Mouse (Mus musculus): ENCODE measurements at regions not wholly inside any gene's neighbourhood (a gene's known extent, or its start where the extent isn't known, plus 50 kb on each side); places are given as distances from the start of the nearest gene placed in this dataset.

- TF ChIP-seq POLR2A (IDR thresholded peaks at IDR 0.05; ENCODE audit: borderline replicate concordance, low read depth, low read length) (no peak), CTCF (IDR thresholded peaks at IDR 0.05; ENCODE audit: low read depth, low read length) (no peak)
- Histone ChIP-seq H3K27ac (ENCODE audit: insufficient read depth, low read depth, low read length) (no peak overlapping the region), H3K4me3 (ENCODE audit: insufficient read depth, low read length) (no peak overlapping the region), H3K4me1 (ENCODE audit: control insufficient read depth, insufficient read depth, low read length) (no peaks in the 10 kb centered on the region)
These were observed 141.6 kb downstream of the Mycn start for GRCm38 (mm10) chr12:12800120-12800519.

- no peak overlapping the region for H3K4me3 ChIP-seq (ENCODE audit: insufficient read depth, low read length)
- H3K27ac ChIP-seq (ENCODE audit: insufficient read depth, low read depth, low read length) = no peak overlapping the region
- TF ChIP-seq POLR2A (IDR thresholded peaks at IDR 0.05; ENCODE audit: borderline replicate concordance, low read depth, low read length) = no peak
- no peak for TF ChIP-seq CTCF (IDR thresholded peaks at IDR 0.05; ENCODE audit: low read depth, low read length)
- H3K4me1 ChIP-seq (ENCODE audit: control insufficient read depth, insufficient read depth, low read length) = no peaks in the 10 kb centered on the region
These were observed 152.7 kb downstream of the Mycn start for GRCm38 (mm10) chr12:12789052-12789451.

- TF ChIP-seq POLR2A (IDR thresholded peaks at IDR 0.05; ENCODE audit: borderline replicate concordance, low read depth, low read length) (no peak), CTCF (IDR thresholded peaks at IDR 0.05; ENCODE audit: low read depth, low read length) (no peak)
- Histone ChIP-seq H3K4me1 (ENCODE audit: control insufficient read depth, insufficient read depth, low read length) (no peaks in the 10 kb centered on the region), H3K4me3 (ENCODE audit: insufficient read depth, low read length) (no peak overlapping the region), H3K27ac (ENCODE audit: insufficient read depth, low read depth, low read length) (no peak overlapping the region)
These were observed 153.4 kb downstream of the Mycn start for GRCm38 (mm10) chr12:12788263-12788852.

- TF ChIP-seq POLR2A (IDR thresholded peaks at IDR 0.05; ENCODE audit: borderline replicate concordance, low read depth, low read length) (no peak), CTCF (IDR thresholded peaks at IDR 0.05; ENCODE audit: low read depth, low read length) (no peak)
- Histone ChIP-seq H3K27ac (ENCODE audit: insufficient read depth, low read depth, low read length) (no peak overlapping the region), H3K4me1 (ENCODE audit: control insufficient read depth, insufficient read depth, low read length) (no peaks in the 10 kb centered on the region), H3K4me3 (ENCODE audit: insufficient read depth, low read length) (no peak overlapping the region)
These were observed 154.0 kb downstream of the Mycn start for GRCm38 (mm10) chr12:12787608-12788262.

- no peak overlapping the region for H3K4me3 ChIP-seq (ENCODE audit: insufficient read depth, low read length)
- no peak overlapping the region for H3K27ac ChIP-seq (ENCODE audit: insufficient read depth, low read depth, low read length)
- no peak for TF ChIP-seq CTCF (IDR thresholded peaks at IDR 0.05; ENCODE audit: low read depth, low read length)
- no peak for TF ChIP-seq POLR2A (IDR thresholded peaks at IDR 0.05; ENCODE audit: borderline replicate concordance, low read depth, low read length)
- H3K4me1 ChIP-seq (ENCODE audit: control insufficient read depth, insufficient read depth, low read length) = no peaks in the 10 kb centered on the region
These were observed 154.6 kb downstream of the Mycn start for GRCm38 (mm10) chr12:12787161-12787560.

GRCm38 (mm10) chr12:12783699-12784605, 157.8 kb downstream of the Mycn start:
- no peak overlapping the region for H3K27ac ChIP-seq (ENCODE audit: insufficient read depth, low read depth, low read length)
- H3K4me3 ChIP-seq (ENCODE audit: insufficient read depth, low read length) = no peak overlapping the region
- H3K4me1 ChIP-seq (ENCODE audit: control insufficient read depth, insufficient read depth, low read length) = no peaks in the 10 kb centered on the region
- TF ChIP-seq CTCF (IDR thresholded peaks at IDR 0.05; ENCODE audit: low read depth, low read length) (no peak), POLR2A (IDR thresholded peaks at IDR 0.05; ENCODE audit: borderline replicate concordance, low read depth, low read length) (no peak)

- Histone ChIP-seq H3K27ac (ENCODE audit: insufficient read depth, low read depth, low read length) (no peak overlapping the region), H3K4me3 (ENCODE audit: insufficient read depth, low read length) (no peak overlapping the region), H3K4me1 (ENCODE audit: control insufficient read depth, insufficient read depth, low read length) (no peaks in the 10 kb centered on the region)
- no peak for TF ChIP-seq POLR2A (IDR thresholded peaks at IDR 0.05; ENCODE audit: borderline replicate concordance, low read depth, low read length)
- TF ChIP-seq CTCF (IDR thresholded peaks at IDR 0.05; ENCODE audit: low read depth, low read length) = no peak
These were observed 160.2 kb downstream of the Mycn start for GRCm38 (mm10) chr12:12781526-12781925.

GRCm38 (mm10) chr12:12778563-12779256, 163.0 kb downstream of the Mycn start:
- no peaks in the 10 kb centered on the region for H3K4me1 ChIP-seq (ENCODE audit: control insufficient read depth, insufficient read depth, low read length)
- no peak for TF ChIP-seq CTCF (IDR thresholded peaks at IDR 0.05; ENCODE audit: low read depth, low read length)
- no peak for TF ChIP-seq POLR2A (IDR thresholded peaks at IDR 0.05; ENCODE audit: borderline replicate concordance, low read depth, low read length)
- H3K27ac ChIP-seq (ENCODE audit: insufficient read depth, low read depth, low read length) = no peak overlapping the region
- no peak overlapping the region for H3K4me3 ChIP-seq (ENCODE audit: insufficient read depth, low read length)

GRCm38 (mm10) chr12:12777422-12777821, 164.3 kb downstream of the Mycn start:
- Histone ChIP-seq H3K4me1 (ENCODE audit: control insufficient read depth, insufficient read depth, low read length) (no peaks in the 10 kb centered on the region), H3K27ac (ENCODE audit: insufficient read depth, low read depth, low read length) (no peak overlapping the region), H3K4me3 (ENCODE audit: insufficient read depth, low read length) (no peak overlapping the region)
- TF ChIP-seq CTCF (IDR thresholded peaks at IDR 0.05; ENCODE audit: low read depth, low read length) (no peak), POLR2A (IDR thresholded peaks at IDR 0.05; ENCODE audit: borderline replicate concordance, low read depth, low read length) (no peak)
